Mouse (Mus musculus) embryo, embryonic 10 days (tissue): Measurements from ENCODE around the gene B3galt6.
A peak's percentile ranks its signal among the peaks of the same experiment; 100 is the strongest.

Experiments used
- DNase-seq: peaks from one replicate; pipeline ENCODE4 v3.0.0-alpha.2; 2015; ENCODE audit warnings: low spot score

B3galt6 gene

DNA sequence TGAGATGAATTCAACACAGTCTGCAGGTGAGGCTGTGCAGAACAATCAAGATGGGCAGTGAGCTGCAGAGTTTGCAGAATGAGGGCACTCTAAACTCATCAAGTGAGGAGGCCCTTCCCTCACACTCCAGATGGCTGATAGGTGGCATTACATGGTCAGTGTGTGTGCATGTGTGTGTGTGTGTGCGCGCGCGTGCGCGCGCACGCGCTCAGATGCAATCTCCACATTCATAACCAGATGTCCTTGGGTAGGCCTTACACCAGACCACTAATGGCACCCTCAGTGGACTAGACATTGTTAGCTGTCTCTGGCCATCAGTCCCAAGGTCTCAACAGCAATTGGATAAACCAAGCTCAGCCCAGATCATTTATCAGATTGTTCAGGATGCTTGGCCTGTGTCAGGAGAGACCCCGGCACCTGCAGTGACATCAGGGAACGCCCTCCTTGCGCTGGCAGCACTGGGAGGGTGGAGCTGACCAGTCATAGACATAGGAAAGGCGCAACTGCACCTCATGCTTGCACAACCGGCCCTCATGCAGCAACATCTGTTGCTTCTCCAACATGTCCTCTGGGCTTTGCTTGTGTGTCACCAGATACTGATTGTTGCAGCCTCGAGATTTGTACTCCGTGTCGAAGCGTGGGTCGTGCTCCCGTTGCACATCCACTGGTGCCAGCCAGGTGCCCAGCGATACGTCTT lies 1.1 kb downstream of the B3galt6 start:
- peak; percentile 28 for DNase-seq

- no peak for DNase-seq
These were observed 8.7 kb downstream of the B3galt6 start for GRCm38 (mm10) chr4:155983788-155984187.

DNA sequence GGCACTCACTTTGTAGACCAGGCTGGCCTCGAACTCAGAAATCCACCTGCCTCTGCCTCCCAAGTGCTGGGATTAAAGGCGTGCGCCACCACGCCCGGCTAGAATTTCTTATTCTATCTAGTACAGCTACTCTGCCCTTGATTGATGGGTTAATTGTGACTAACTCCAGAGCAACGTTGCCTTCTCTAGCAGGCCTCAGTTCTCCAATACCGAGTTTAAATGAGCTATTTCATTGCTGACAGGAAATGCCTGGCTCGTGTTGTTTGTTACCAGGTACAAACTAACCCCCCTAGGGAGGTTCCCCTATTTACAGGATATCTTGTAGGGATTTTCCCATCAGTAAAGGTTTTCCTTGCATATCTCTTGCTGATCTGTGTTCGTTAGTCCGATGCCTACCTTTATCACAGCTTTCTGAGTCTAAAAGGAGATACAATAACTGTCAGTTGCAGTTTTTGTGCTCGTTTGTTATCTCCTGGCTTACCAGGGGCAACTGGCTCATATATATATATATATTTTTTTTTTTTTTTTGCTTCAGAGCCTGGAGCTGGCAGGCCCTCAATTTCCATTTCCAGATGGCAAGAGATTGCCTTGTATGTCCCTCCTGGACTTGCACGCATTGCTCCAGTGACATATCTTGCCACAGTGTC lies 10.9 kb downstream of the B3galt6 start:
- no peak for DNase-seq

DNA sequence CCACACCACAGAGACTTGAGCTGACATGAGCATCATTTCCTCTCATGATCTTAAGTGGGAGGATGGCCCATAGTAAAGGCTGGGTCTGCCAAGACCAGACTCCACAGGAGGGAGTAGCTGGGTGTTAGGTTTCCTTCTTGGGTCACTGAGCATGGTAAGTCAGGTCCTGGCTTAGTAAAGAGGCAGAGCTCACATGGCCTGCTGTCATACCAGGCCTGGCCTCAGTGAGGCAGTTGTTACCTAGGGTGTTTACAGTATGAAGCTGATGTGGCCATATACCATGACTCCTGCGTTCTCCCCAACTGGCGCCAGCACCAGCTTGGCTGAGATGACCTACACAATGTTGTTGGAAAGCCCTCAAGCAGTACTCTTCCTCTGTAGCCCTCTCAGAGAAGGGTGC lies 19.2 kb downstream of the B3galt6 start:
- DNase-seq: no peak

GRCm38 (mm10) chr4:155972651-155973050 lies 19.8 kb downstream of the B3galt6 start:
- DNase-seq: no peak

GRCm38 (mm10) chr4:155970286-155970685 lies 22.2 kb downstream of the B3galt6 start:
- DNase-seq: no peak

GRCm38 (mm10) chr4:155969043-155969653 lies 23.3 kb downstream of the B3galt6 start:
- no peak for DNase-seq

DNA sequence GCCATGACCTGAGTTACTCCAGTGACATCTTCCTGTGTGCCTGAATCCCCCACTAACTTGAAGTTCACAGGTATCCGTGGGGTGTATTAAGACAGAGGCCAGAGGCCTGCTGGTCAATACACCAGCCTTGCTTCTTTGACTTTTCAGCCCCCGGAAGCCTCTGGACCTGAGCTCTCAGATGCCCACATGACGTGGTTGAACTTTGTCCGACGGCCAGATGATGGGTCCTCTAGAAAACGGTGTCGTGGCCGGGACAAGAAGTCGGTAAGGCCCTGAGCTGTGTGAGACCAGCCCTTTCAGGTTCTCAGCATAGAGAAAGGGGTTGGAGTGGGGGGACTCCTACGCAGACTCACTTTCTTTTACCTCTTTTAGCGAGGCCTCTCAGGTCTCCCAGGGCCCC lies 28.1 kb downstream of the B3galt6 start:
- no peak for DNase-seq

DNA sequence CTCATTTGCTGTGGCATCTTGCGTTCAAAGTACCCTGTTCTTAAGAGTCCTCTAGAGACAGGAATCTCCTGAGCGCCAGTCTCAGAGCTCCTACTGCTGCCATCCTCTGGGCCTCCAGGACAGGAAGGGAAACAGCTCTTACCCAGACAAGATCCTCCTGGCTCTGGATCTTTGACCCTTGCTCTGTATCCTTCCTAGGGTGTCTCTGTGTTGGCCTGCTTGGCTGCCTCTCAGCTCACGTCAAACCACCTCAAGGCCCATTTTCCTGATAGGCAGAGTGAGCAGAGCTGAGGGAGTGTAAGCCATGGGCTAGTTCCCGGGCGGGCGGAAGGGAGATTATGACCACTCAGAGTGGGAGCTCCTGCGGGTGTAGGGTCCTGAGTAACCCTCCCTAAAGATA lies 29.3 kb downstream of the B3galt6 start:
- DNase-seq: no peak

DNA sequence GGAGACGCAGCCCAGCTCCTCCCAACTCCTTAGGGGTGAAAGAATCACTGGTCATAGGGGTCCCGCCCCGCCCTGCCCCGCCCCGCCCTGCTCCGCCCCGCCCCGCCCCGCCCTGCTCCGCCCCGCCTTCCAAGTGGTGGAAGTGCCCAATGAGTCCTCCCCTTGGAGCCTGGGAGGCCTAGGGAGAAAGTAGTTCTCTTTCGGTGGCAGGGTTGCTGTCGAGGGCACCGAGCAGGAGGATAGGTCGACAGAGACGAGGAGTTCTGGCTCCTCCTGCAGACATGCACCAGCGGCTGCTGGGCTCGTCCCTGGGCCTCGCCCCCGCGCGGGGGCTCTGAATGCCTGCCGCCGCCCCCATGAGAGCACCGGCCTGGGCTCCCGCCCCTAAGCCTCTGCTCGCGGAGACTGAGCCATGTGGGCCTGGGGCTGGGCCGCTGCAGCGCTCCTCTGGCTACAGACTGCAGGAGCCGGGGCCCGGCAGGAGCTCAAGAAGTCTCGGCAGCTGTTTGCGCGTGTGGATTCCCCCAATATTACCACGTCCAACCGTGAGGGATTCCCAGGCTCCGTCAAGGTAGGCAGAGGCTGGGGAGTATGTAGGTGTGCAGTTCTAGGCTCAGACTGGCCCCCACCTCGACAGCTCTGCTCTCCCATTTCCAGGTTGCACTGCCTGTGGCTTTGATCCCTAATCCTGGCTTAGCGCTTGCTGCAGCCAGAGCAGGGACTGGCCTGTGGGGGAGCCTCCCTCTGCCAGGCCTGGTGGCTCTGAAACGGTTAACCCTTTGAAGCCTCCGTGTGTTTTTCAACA lies 30.1 kb downstream of the B3galt6 start, which contains the start of gene C1qtnf12:
Gene C1qtnf12 (plus strand): TSS at position 152 of the 805 bp plus-strand sequence.
- DNase-seq: peak; percentile 71

DNA sequence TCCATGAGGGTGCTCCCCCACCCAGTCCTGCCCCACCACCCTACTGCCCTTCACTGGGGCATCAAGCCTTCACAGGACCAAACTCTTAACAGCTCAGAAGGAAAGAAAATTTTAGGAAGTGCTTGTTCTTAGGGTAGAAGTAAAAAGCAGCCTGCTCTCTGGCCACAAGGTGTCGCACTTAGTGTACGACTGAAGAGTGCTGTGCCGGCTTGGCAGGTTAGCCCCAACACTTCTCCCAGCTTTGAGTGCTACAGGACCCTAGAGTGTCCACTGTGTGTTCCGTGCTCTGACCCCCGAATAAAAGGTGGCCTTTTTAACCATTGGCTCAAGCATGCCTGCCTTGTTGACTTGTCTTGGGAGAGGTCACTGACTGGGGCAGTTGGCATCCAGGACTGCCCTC lies 33.2 kb downstream of the B3galt6 start:
- peak; percentile 94 for DNase-seq

- DNase-seq: no peak
These were observed 37.0 kb downstream of the B3galt6 start for GRCm38 (mm10) chr4:155955491-155955890.

DNA sequence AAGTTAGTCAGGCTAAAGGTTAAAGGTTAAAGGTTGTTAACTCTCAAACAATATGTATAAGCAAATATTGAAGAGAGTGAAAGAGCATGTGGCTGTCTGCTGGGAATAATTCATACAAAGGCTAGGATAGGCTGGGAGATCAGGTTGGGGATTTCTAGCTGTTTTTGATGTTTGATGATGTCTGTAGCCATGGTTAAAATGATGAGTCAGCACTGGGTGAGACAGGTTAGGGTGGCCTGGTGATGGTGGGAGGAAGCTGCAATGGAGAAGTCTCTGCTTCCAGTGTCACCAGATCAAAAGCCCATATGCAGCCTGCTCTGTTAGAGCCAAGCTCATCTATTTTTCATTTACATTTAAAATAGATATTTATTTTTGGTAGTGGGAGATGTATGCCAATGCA lies 45.4 kb downstream of the B3galt6 start:
- no peak for DNase-seq

GRCm38 (mm10) chr4:155944271-155944670 lies 48.2 kb downstream of the B3galt6 start:
- DNase-seq: no peak

GRCm38 (mm10) chr4:155943534-155944249 lies 48.8 kb downstream of the B3galt6 start, which contains the start of gene Ube2j2:
Gene Ube2j2, plus strand, starts transcription at chr4:155943831.
- DNase-seq: peak; percentile 96

GRCm38 (mm10) chr4:155943049-155943452 lies 49.4 kb downstream of the B3galt6 start:
- DNase-seq: peak; percentile 38
